Mouse (Mus musculus) hindbrain, embryonic 12.5 days (tissue): ENCODE data around the gene Zfp683. TPM values are rescaled to one million over a fixed set of nuclear protein-coding genes. Genes with fewer than 3 reads are reported as not detected.

Source experiments
- ATAC-seq: fragments of 200-750 bp; cut with Nextera tagmentation; 2 replicates; pipeline ENCODE4 v1.8.0; 2017; ENCODE audit warnings: moderate TSS enrichment; ENCODE audit not compliant: low FRiP score
- H3K27ac ChIP-seq: fragments of 300-500 bp; sonication (generic); 2 replicates; pipeline ENCODE4 v1.5.1; 2016; ENCODE audit warnings: mild to moderate bottlenecking
- H3K27me3 ChIP-seq: fragments of 300-500 bp; sonication (generic); 2 replicates; pipeline ENCODE4 v1.6.1; 2016; ENCODE audit warnings: mild to moderate bottlenecking
- H3K36me3 ChIP-seq: fragments of 300-500 bp; sonication (generic); 2 replicates; pipeline ENCODE4 v1.6.1; 2016; ENCODE audit warnings: mild to moderate bottlenecking
- H3K4me1 ChIP-seq: fragments of 300-500 bp; sonication (generic); 2 replicates; pipeline ENCODE4 v1.6.1; 2016
- H3K4me2 ChIP-seq: fragments of 300-500 bp; sonication (generic); replicated peaks from 2 replicates; pipeline ENCODE4 v1.6.1; 2016; ENCODE audit warnings: mild to moderate bottlenecking
- H3K4me3 ChIP-seq: fragments of 300-500 bp; sonication (generic); 2 replicates; pipeline ENCODE4 v1.5.1; 2016; ENCODE audit warnings: mild to moderate bottlenecking
- H3K9ac ChIP-seq: fragments of 300-500 bp; sonication (generic); 2 replicates; pipeline ENCODE4 v1.6.1; 2016; ENCODE audit warnings: mild to moderate bottlenecking, moderate library complexity
- H3K9me3 ChIP-seq: fragments of 300-500 bp; sonication (generic); replicated peaks from 2 replicates; pipeline ENCODE4 v1.6.1; 2016; ENCODE audit warnings: mild to moderate bottlenecking
- WGBS: fragments of 180-500 bp; shearing (Covaris S2); methylation state at CpG from one replicate; pipeline ENCODE4 v1.1.7; 2016; 5-methylcytosine and 5-hydroxymethylcytosine counted together
- polyA plus RNA-seq: library from polyadenylated mRNA; unstranded; fragments of >200 nt; fragmentation: Nextera tagmentation; extraction: Ambion mirVana; gene quantifications from 2 replicates; pipeline ENCODE4 v1.2.1, GENCODE M21; 2016

Zfp683 gene
- polyA plus RNA-seq, result not detected in 2 replicates

- H3K4me1 ChIP-seq, result no peaks in the 10 kb centered on the region
- no peak for ATAC-seq
- H3K36me3 ChIP-seq, result no peaks in the 10 kb centered on the region
- H3K9me3 ChIP-seq, result no peaks in the 10 kb centered on the region
- WGBS, result 85% methylated on average over 3 of the region's 3 CpGs
- no peak within 1 kb of the TSS for H3K4me2 ChIP-seq
- no peak within 1 kb of the TSS for H3K4me3 ChIP-seq
- peaks cover 2% of the 10 kb centered on the region; the same call in 1 of the 2 replicates for H3K27me3 ChIP-seq
- no peak within 1 kb of the TSS for H3K9ac ChIP-seq
- no peak within 1 kb of the TSS for H3K27ac ChIP-seq
Observed at GRCm38 (mm10) chr4:134053538-134053937, at the start of gene Zfp683. TSS of gene Zfp683 (plus strand) at chr4:134053838.

- H3K4me2 ChIP-seq, result no peak overlapping the region
- H3K4me3 ChIP-seq, result no peak overlapping the region
- ATAC-seq, result no peak
- no peaks in the 10 kb centered on the region for H3K9me3 ChIP-seq
- WGBS, result 86% methylated on average over 12 of the region's 12 CpGs
- no peak overlapping the region for H3K27ac ChIP-seq
- no peaks in the 10 kb centered on the region for H3K27me3 ChIP-seq
- H3K9ac ChIP-seq, result no peak overlapping the region
- H3K36me3 ChIP-seq, result no peaks in the 10 kb centered on the region
- H3K4me1 ChIP-seq, result no peaks in the 10 kb centered on the region
Observed at GRCm38 (mm10) chr4:134005581-134006358, 47.9 kb upstream of the Zfp683 start.

DNA sequence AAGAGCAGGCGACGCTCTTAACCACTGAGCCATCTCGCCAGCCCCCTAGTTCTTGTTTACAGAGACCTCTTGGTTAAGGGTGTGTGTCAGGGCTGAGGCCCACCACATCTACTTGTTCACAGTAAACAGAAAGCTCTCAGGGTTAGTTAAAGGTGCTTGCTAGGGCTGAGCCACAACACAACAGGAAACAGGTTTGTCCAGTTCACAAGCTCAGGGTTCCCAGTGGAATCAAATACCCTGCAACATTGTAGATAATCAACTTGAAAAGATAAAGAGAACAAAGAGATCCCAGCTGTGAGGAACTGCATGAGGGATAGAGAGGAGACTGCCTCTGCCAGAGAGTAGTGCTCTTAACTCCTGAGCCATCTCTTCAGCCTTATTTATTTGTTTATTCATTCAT, 46.8 kb upstream of the Zfp683 start:
- no peak for ATAC-seq
- WGBS, result 95% methylated on average over 3 of the region's 3 CpGs
- H3K4me2 ChIP-seq, result no peak overlapping the region
- H3K9ac ChIP-seq, result no peak overlapping the region
- H3K36me3 ChIP-seq, result no peaks in the 10 kb centered on the region
- no peaks in the 10 kb centered on the region for H3K9me3 ChIP-seq
- H3K27me3 ChIP-seq, result no peaks in the 10 kb centered on the region
- H3K27ac ChIP-seq, result no peak overlapping the region
- no peak overlapping the region for H3K4me3 ChIP-seq
- peaks cover 8% of the 10 kb centered on the region for H3K4me1 ChIP-seq

DNA sequence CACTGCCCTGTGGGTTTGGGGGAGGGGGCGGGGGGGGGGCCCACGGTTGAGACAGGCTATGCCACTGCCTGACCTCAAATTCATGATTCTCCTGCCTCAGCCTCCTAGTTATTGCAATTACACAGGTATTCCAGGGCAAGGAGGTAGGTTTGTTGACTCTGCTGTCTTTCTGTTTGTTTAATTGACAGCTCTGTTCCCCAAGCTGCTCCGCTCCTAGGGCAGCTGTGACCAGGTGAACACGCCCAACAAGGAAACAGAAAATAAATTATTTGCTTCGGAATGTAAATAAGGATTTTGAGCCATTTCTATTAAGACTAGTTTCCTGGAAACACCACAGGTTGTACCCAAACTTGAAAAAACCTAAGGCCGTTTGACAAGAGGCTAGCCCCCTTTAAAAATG, 43.9 kb upstream of the Zfp683 start:
- H3K27ac ChIP-seq, result no peak overlapping the region
- H3K27me3 ChIP-seq, result no peaks in the 10 kb centered on the region
- H3K9me3 ChIP-seq, result no peaks in the 10 kb centered on the region
- no peaks in the 10 kb centered on the region for H3K36me3 ChIP-seq
- no peak overlapping the region for H3K4me3 ChIP-seq
- no peak overlapping the region for H3K9ac ChIP-seq
- no peak for ATAC-seq
- WGBS, result 79% methylated on average over 6 of the region's 6 CpGs
- no peak overlapping the region for H3K4me2 ChIP-seq
- H3K4me1 ChIP-seq, result peaks cover 13% of the 10 kb centered on the region

DNA sequence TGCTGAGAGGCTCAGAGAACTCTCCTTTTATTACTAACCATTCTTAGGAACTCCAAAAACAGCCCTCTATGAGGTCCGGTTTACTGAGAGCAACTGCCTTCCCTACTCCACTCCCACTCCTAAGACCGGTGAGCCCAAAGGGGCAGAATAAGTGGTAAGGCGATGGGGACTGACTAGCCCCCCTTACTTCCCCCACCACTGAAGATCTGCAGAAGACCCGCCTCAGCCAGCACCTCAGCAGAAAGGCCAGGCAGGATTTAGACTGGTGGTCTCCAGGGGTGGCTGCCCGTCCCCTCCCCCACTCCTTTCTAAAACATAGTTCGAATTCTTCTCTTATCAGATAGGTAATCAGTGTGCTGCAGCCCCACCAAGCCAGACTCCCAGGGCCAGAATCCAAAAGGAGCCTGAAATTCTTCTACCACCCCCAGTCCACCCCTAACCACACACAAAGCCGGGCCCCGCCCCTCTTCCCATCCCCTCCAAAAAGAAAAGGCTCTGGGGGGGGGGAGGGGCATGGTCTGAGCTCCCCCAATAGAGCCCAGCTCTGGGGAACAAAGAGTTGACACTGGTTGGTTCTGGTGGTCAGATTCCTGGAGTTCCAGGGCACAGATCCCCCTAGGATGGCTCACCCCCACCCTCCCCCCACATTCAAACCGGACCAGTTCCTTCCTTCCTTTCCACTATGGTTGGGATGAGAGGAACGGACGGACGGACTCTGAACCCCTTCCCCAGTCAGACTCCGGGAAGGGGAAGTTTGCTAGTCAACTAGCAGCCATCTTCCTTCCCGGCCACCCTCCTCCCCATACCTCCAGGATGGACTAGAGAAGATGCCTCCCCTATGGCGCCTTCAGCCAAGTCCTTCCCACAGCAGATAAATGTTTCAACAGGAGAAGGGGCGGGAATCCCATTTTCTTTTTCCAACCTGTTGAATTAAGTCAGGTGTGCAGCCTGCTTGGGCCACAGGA, 41.9 kb upstream of the Zfp683 start:
- H3K36me3 ChIP-seq, result no peaks in the 10 kb centered on the region
- no peak for ATAC-seq
- WGBS, result 9% methylated on average over 15 of the region's 16 CpGs
- H3K4me2 ChIP-seq, result peak overlapping the region; percentile 25; the same call in 1 of the 2 replicates
- no peaks in the 10 kb centered on the region for H3K9me3 ChIP-seq
- no peaks in the 10 kb centered on the region for H3K27me3 ChIP-seq
- no peak overlapping the region for H3K4me3 ChIP-seq
- peaks cover 25% of the 10 kb centered on the region for H3K4me1 ChIP-seq
- no peak overlapping the region; the same call in 1 of the 2 replicates for H3K9ac ChIP-seq
- no peak overlapping the region for H3K27ac ChIP-seq

DNA sequence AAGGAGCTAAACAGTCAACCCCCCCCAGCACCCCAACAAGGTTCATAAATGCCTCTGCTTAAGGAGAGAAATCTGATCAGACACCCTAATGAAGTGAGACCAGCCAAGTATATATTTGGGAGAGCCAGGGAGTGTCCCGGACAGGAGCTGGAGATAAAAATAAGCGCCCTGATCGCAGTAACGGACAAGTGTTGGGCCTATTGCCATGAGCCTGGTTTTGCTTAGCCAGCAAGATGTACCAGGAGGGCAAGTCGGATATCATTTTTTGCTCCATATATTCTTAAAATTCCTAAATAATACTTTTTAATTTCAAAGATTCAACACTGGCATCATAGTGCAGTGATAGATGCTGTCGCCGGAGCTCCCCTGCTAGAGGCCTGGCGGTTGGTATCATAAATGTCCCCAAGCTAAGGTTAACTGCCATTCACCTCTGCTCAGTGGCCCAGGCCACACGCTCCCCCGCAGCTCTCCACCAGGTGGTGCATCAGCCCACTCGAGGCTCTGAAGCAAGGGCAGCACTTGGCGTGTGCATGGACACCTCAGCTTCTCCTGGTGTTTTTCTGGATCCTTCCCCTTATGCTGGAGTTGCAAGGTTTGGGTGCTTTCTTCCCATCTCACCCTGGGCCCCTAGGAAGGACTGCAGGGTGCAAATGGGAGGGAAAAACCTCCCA, 40.6 kb upstream of the Zfp683 start:
- Histone ChIP-seq H3K4me2 (no peak overlapping the region), H3K9ac (no peak overlapping the region), H3K9me3 (no peaks in the 10 kb centered on the region), H3K27ac (no peak overlapping the region), H3K36me3 (no peaks in the 10 kb centered on the region), H3K4me1 (peaks cover 38% of the 10 kb centered on the region), H3K4me3 (no peak overlapping the region), H3K27me3 (peaks cover 4% of the 10 kb centered on the region; the same call in 1 of the 2 replicates)
- WGBS, result 50% methylated on average over 12 of the region's 12 CpGs
- ATAC-seq, result no peak

DNA sequence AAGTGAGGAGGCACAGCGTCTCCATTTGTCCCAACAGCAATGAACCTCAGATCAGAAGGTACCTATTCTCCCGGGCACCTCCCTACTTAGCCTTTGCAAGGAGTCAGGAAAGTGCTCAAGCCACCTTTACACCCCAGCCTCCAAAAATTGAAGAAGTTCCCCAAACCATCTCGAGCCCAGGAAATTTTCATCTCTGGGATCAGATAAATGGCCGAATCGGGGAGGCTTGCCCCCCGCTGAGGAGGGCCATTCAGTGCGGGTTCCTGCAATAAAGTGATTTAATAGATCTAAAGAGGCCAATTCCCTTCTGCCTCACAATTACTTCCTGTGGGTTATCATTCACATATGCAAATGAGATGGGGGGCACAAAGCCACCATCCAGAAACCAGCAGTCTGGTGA, 37.4 kb upstream of the Zfp683 start:
- Histone ChIP-seq H3K9me3 (no peaks in the 10 kb centered on the region), H3K4me1 (peaks cover 57% of the 10 kb centered on the region), H3K36me3 (no peaks in the 10 kb centered on the region), H3K4me3 (peak overlapping the region; percentile 38; the same call in 1 of the 2 replicates), H3K9ac (no peak overlapping the region), H3K27ac (peak overlapping the region; percentile 23; the same call in 1 of the 2 replicates), H3K4me2 (peak overlapping the region; percentile 62), H3K27me3 (peaks cover 4% of the 10 kb centered on the region; the same call in 1 of the 2 replicates)
- 2% methylated on average over 7 of the region's 7 CpGs for WGBS
- ATAC-seq, result no peak

- no peak for ATAC-seq
- WGBS, result 2% methylated on average over 8 of the region's 8 CpGs
- Histone ChIP-seq H3K4me2 (peak overlapping the region; percentile 62), H3K9me3 (no peaks in the 10 kb centered on the region), H3K27me3 (peaks cover 4% of the 10 kb centered on the region; the same call in 1 of the 2 replicates), H3K4me1 (peaks cover 51% of the 10 kb centered on the region), H3K27ac (peak overlapping the region; percentile 58), H3K36me3 (no peaks in the 10 kb centered on the region), H3K9ac (peak overlapping the region; percentile 38; the same call in 1 of the 2 replicates), H3K4me3 (peak overlapping the region; percentile 38; the same call in 1 of the 2 replicates)
Observed at GRCm38 (mm10) chr4:134016767-134017166, 36.9 kb upstream of the Zfp683 start.

- Histone ChIP-seq H3K4me3 (peak overlapping the region; percentile 38), H3K36me3 (no peaks in the 10 kb centered on the region), H3K4me1 (peaks cover 46% of the 10 kb centered on the region), H3K9ac (peak overlapping the region; percentile 48), H3K27ac (peak overlapping the region; percentile 58), H3K4me2 (peak overlapping the region; percentile 62), H3K9me3 (no peaks in the 10 kb centered on the region), H3K27me3 (peaks cover 4% of the 10 kb centered on the region; the same call in 1 of the 2 replicates)
- 2% methylated on average over 21 of the region's 21 CpGs for WGBS
- ATAC-seq, result peak; percentile 24; the same call in 1 of the 2 replicates
Observed at GRCm38 (mm10) chr4:134017201-134017865, 36.3 kb upstream of the Zfp683 start.

GRCm38 (mm10) chr4:134018038-134018778, 35.4 kb upstream of the Zfp683 start:
- peak overlapping the region; percentile 48 for H3K9ac ChIP-seq
- peak overlapping the region; percentile 62 for H3K4me2 ChIP-seq
- H3K4me1 ChIP-seq, result peaks cover 46% of the 10 kb centered on the region
- under 1% methylated on average over 46 of the region's 46 CpGs for WGBS
- H3K9me3 ChIP-seq, result no peaks in the 10 kb centered on the region
- H3K27me3 ChIP-seq, result peaks cover 4% of the 10 kb centered on the region; the same call in 1 of the 2 replicates
- peak overlapping the region; percentile 38 for H3K4me3 ChIP-seq
- H3K27ac ChIP-seq, result peak overlapping the region; percentile 58
- no peak for ATAC-seq
- H3K36me3 ChIP-seq, result no peaks in the 10 kb centered on the region

DNA sequence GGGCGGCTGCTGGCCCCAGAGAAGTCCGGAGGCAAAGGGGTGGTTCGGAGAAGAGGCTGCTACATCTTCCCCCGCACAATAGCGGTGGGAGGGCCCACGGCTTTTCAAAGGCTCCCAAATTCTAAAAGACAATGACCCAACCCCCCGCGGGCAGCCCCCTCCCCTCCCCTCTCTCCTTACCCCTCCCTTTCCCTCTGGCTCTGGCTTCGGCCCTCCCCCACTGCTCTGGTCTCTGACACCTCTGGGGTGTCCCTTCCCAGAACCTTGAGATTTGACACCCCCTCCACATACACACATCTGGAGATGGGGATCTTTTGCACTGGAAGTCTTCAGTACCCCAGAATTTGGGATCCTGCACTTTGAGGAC, 34.9 kb upstream of the Zfp683 start, which contains the start of gene Lin28a:
Gene Lin28a (minus strand): TSS at position 63 of the 367 bp plus-strand sequence.
- Histone ChIP-seq H3K27me3 (peaks cover 4% of the 10 kb centered on the region; the same call in 1 of the 2 replicates), H3K9ac (peak within 1 kb of the TSS; percentile 48), H3K27ac (peak within 1 kb of the TSS; percentile 80), H3K4me1 (peaks cover 46% of the 10 kb centered on the region), H3K4me2 (peak within 1 kb of the TSS; percentile 62), H3K36me3 (no peaks in the 10 kb centered on the region), H3K9me3 (no peaks in the 10 kb centered on the region), H3K4me3 (peak within 1 kb of the TSS; percentile 38)
- 1% methylated on average over 9 of the region's 9 CpGs for WGBS
- ATAC-seq, result peak; percentile 27
